Mouse (Mus musculus) spleen, adult 2 months (tissue): Measurements from ENCODE around the gene Prkag2.

Source experiments
- CTCF ChIP-seq: fragments of 200-500 bp; IDR thresholded peaks from 2 replicates; pipeline ENCODE4 v1.5.1; 2011; ENCODE audit warnings: mild to moderate bottlenecking, inconsistent platforms; ENCODE audit not compliant: insufficient read depth, insufficient read length, insufficient replicate concordance; ENCODE audit errors: extremely low read depth
- POLR2A ChIP-seq: fragments of 200-500 bp; IDR thresholded peaks from 2 replicates; pipeline ENCODE4 v1.6.1; 2011; ENCODE audit warnings: low read depth, low read length, inconsistent platforms

- TF ChIP-seq POLR2A (no peak), CTCF (no peak)
Observed at GRCm38 (mm10) chr5:24878713-24879112, 221.7 kb downstream of the Prkag2 start.
